Mouse (Mus musculus) right cerebral cortex, postnatal 4 days (tissue): ENCODE measurements around the gene Kcnk2.

Experiments used
- DNase-seq: peaks from one replicate; pipeline ENCODE4 v3.0.0-alpha.2; 2022

Kcnk2 gene

GRCm38 (mm10) chr1:189209715-189210108 is 192.4 kb downstream of the Kcnk2 start:
- no peak for DNase-seq

- DNase-seq = no peak
These were observed 192.9 kb downstream of the Kcnk2 start for GRCm38 (mm10) chr1:189209029-189209714.

GRCm38 (mm10) chr1:189208605-189209004 is 193.5 kb downstream of the Kcnk2 start:
- DNase-seq = no peak

GRCm38 (mm10) chr1:189195758-189196157 is 206.3 kb downstream of the Kcnk2 start:
- no peak for DNase-seq

GRCm38 (mm10) chr1:189187737-189188390 is 214.2 kb downstream of the Kcnk2 start:
- DNase-seq = peak; percentile 60

GRCm38 (mm10) chr1:189185206-189185750 is 216.8 kb downstream of the Kcnk2 start:
- no peak for DNase-seq

- no peak for DNase-seq
These were observed 224.3 kb downstream of the Kcnk2 start for GRCm38 (mm10) chr1:189177746-189178145.

GRCm38 (mm10) chr1:189173479-189173878 is 228.6 kb downstream of the Kcnk2 start:
- no peak for DNase-seq

- no peak for DNase-seq
These were observed 230.9 kb downstream of the Kcnk2 start for GRCm38 (mm10) chr1:189171138-189171537.

GRCm38 (mm10) chr1:189165756-189166155 is 236.3 kb downstream of the Kcnk2 start:
- DNase-seq = no peak

- DNase-seq = no peak
These were observed 236.9 kb downstream of the Kcnk2 start for GRCm38 (mm10) chr1:189165141-189165540.

- no peak for DNase-seq
These were observed 237.4 kb downstream of the Kcnk2 start for GRCm38 (mm10) chr1:189164721-189165120.

GRCm38 (mm10) chr1:189164241-189164640 is 237.8 kb downstream of the Kcnk2 start:
- no peak for DNase-seq
